Mouse (Mus musculus) testis, adult 2 months (tissue): ENCODE data around the gene Akap2.

Experiments
- CTCF ChIP-seq: fragments of 200-500 bp; IDR thresholded peaks from 2 replicates; pipeline ENCODE4 v1.5.1; 2012; ENCODE audit warnings: low read depth, mild to moderate bottlenecking, inconsistent platforms, low read length, moderate library complexity; ENCODE audit not compliant: control insufficient read depth, insufficient read depth, insufficient replicate concordance
- POLR2A ChIP-seq: fragments of 200-500 bp; IDR thresholded peaks from 2 replicates; pipeline ENCODE4 v1.6.1; 2012; ENCODE audit warnings: low read depth, mild to moderate bottlenecking, inconsistent platforms, low read length, moderate library complexity; ENCODE audit not compliant: control insufficient read depth

DNA sequence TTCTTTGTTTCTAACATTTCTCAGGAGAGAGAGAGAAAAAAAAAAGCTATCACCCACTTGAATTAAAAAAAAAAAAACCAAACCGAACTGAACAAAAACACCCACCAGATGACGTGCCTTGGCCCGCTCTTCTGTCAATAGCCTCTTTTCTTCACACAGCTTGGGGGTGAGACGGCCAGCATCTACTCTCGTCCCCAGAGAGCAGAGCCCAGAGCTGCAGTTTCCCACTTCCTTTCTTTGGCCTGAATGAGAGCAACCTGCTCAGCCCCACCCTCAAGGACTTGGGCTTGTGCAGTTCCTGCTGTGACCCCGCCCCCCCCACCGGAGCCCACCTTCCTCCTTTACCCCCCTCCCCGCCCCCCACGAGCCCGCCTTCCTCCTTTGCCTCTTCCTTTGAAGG lies 150.0 kb downstream of the Akap2 start:
- TF ChIP-seq CTCF: no peak
- no peak for TF ChIP-seq POLR2A
